Mouse (Mus musculus) stomach, embryonic 15.5 days (tissue): ENCODE measurements at regions not wholly inside any gene's neighbourhood (a gene's known extent, or its start where the extent isn't known, plus 50 kb on each side); places are given as distances from the start of the nearest gene placed in this dataset.
"Not testable (repeated sequence)": the region's sequence is repeated elsewhere in the genome, so short reads cannot be mapped to it uniquely, and the experiment has no call there.

Source experiments
- ATAC-seq: fragments of 200-750 bp; cut with Nextera tagmentation; 2 replicates; pipeline ENCODE4 v1.8.0; 2017; ENCODE audit warnings: low read depth, moderate number of reproducible peaks, moderate TSS enrichment; ENCODE audit not compliant: insufficient read depth, low FRiP score
- H3K27ac ChIP-seq: fragments of 300-500 bp; sonication (generic); 2 replicates; pipeline ENCODE4 v1.5.1; 2015; ENCODE audit warnings: mild to moderate bottlenecking, inconsistent platforms
- H3K27me3 ChIP-seq: fragments of 300-500 bp; sonication (generic); replicated peaks from 2 replicates; pipeline ENCODE4 v1.6.1; 2015; ENCODE audit warnings: inconsistent platforms
- H3K36me3 ChIP-seq: fragments of 300-500 bp; sonication (generic); 2 replicates; pipeline ENCODE4 v1.6.1; 2015; ENCODE audit warnings: inconsistent platforms
- H3K4me1 ChIP-seq: fragments of 300-500 bp; sonication (generic); 2 replicates; pipeline ENCODE4 v1.6.1; 2015; ENCODE audit warnings: inconsistent platforms
- H3K4me2 ChIP-seq: fragments of 300-500 bp; sonication (generic); 2 replicates; pipeline ENCODE4 v1.6.1; 2015; ENCODE audit warnings: mild to moderate bottlenecking, inconsistent platforms
- H3K4me3 ChIP-seq: fragments of 300-500 bp; sonication (generic); replicated peaks from 2 replicates; pipeline ENCODE4 v1.5.1; 2015; ENCODE audit warnings: inconsistent platforms
- H3K9ac ChIP-seq: fragments of 300-500 bp; sonication (generic); 2 replicates; pipeline ENCODE4 v1.6.1; 2015; ENCODE audit warnings: inconsistent platforms
- H3K9me3 ChIP-seq: fragments of 300-500 bp; sonication (generic); 2 replicates; pipeline ENCODE4 v1.6.1; 2016; ENCODE audit warnings: inconsistent platforms
- WGBS: fragments of 180-500 bp; shearing (Covaris S2); methylation state at CpG from one replicate; pipeline ENCODE4 v1.1.7; 2015; 5-methylcytosine and 5-hydroxymethylcytosine counted together

- Histone ChIP-seq H3K27me3 (no peaks in the 10 kb centered on the region), H3K9ac (no peak overlapping the region), H3K4me1 (no peaks in the 10 kb centered on the region), H3K4me2 (no peak overlapping the region), H3K9me3 (no peaks in the 10 kb centered on the region), H3K4me3 (no peak overlapping the region), H3K36me3 (no peaks in the 10 kb centered on the region), H3K27ac (no peak overlapping the region)
- 64% methylated on average over 3 of the region's 3 CpGs for WGBS
- no peak for ATAC-seq
Observed at GRCm38 (mm10) chr9:82632411-82632810, 196.9 kb upstream of the Irak1bp1 start.

GRCm38 (mm10) chr9:82640277-82640676 lies 189.1 kb upstream of the Irak1bp1 start:
- no peaks in the 10 kb centered on the region for H3K36me3 ChIP-seq
- H3K9ac ChIP-seq = no peak overlapping the region
- 67% methylated on average over 2 of the region's 2 CpGs for WGBS
- no peak overlapping the region for H3K4me2 ChIP-seq
- no peaks in the 10 kb centered on the region for H3K9me3 ChIP-seq
- ATAC-seq = no peak
- H3K4me3 ChIP-seq = no peak overlapping the region
- no peaks in the 10 kb centered on the region for H3K27me3 ChIP-seq
- no peak overlapping the region for H3K27ac ChIP-seq
- H3K4me1 ChIP-seq = no peaks in the 10 kb centered on the region

GRCm38 (mm10) chr9:82643900-82644299 lies 185.4 kb upstream of the Irak1bp1 start:
- no peaks in the 10 kb centered on the region for H3K9me3 ChIP-seq
- no peak for ATAC-seq
- 12% methylated on average over 1 of the region's 1 CpGs for WGBS
- no peak overlapping the region for H3K4me2 ChIP-seq
- no peaks in the 10 kb centered on the region for H3K27me3 ChIP-seq
- H3K9ac ChIP-seq = no peak overlapping the region
- H3K4me3 ChIP-seq = no peak overlapping the region
- no peak overlapping the region for H3K27ac ChIP-seq
- H3K4me1 ChIP-seq = no peaks in the 10 kb centered on the region
- no peaks in the 10 kb centered on the region for H3K36me3 ChIP-seq

- not testable (repeated sequence) for H3K4me2 ChIP-seq, H3K9ac ChIP-seq, H3K36me3 ChIP-seq, ATAC-seq, H3K4me3 ChIP-seq, H3K4me1 ChIP-seq, H3K9me3 ChIP-seq, H3K27ac ChIP-seq, H3K27me3 ChIP-seq
- WGBS = 2% methylated on average over 1 of the region's 1 CpGs
Observed at GRCm38 (mm10) chr9:82655511-82655910, 173.8 kb upstream of the Irak1bp1 start.

GRCm38 (mm10) chr9:82682196-82682595 lies 147.1 kb upstream of the Irak1bp1 start:
- Histone ChIP-seq H3K4me2 (no peak overlapping the region), H3K27ac (no peak overlapping the region), H3K4me3 (no peak overlapping the region), H3K9ac (no peak overlapping the region), H3K4me1 (no peaks in the 10 kb centered on the region), H3K9me3 (no peaks in the 10 kb centered on the region), H3K27me3 (no peaks in the 10 kb centered on the region), H3K36me3 (no peaks in the 10 kb centered on the region)
- WGBS = 79% methylated on average over 1 of the region's 1 CpGs
- ATAC-seq = no peak

- 82% methylated on average over 2 of the region's 2 CpGs for WGBS
- H3K27ac ChIP-seq = no peak overlapping the region
- H3K4me1 ChIP-seq = no peaks in the 10 kb centered on the region
- H3K4me3 ChIP-seq = no peak overlapping the region
- ATAC-seq = no peak
- H3K27me3 ChIP-seq = no peaks in the 10 kb centered on the region
- H3K9me3 ChIP-seq = no peaks in the 10 kb centered on the region
- no peak overlapping the region for H3K9ac ChIP-seq
- H3K4me2 ChIP-seq = no peak overlapping the region
- H3K36me3 ChIP-seq = no peaks in the 10 kb centered on the region
Observed at GRCm38 (mm10) chr9:82709411-82709983, 119.8 kb upstream of the Irak1bp1 start.

GRCm38 (mm10) chr9:82709991-82710593 lies 119.2 kb upstream of the Irak1bp1 start:
- Histone ChIP-seq H3K36me3 (no peaks in the 10 kb centered on the region), H3K4me3 (no peak overlapping the region), H3K4me1 (no peaks in the 10 kb centered on the region), H3K9ac (no peak overlapping the region), H3K9me3 (no peaks in the 10 kb centered on the region), H3K27ac (no peak overlapping the region), H3K4me2 (no peak overlapping the region), H3K27me3 (no peaks in the 10 kb centered on the region)
- whole genome bisulfite sequencing = 75% methylated on average over 12 of the region's 12 CpGs
- ATAC-seq = no peak

- 60% methylated on average over 6 of the region's 6 CpGs for WGBS
- H3K4me2 ChIP-seq = no peak overlapping the region
- ATAC-seq = no peak
- H3K4me1 ChIP-seq = no peaks in the 10 kb centered on the region
- H3K27ac ChIP-seq = no peak overlapping the region
- H3K27me3 ChIP-seq = no peaks in the 10 kb centered on the region
- no peaks in the 10 kb centered on the region for H3K36me3 ChIP-seq
- no peaks in the 10 kb centered on the region for H3K9me3 ChIP-seq
- no peak overlapping the region for H3K4me3 ChIP-seq
- no peak overlapping the region for H3K9ac ChIP-seq
Observed at GRCm38 (mm10) chr9:82710945-82711516, 118.3 kb upstream of the Irak1bp1 start.

- H3K4me1 ChIP-seq = no peaks in the 10 kb centered on the region
- H3K27me3 ChIP-seq = no peaks in the 10 kb centered on the region
- no peak overlapping the region for H3K4me2 ChIP-seq
- ATAC-seq = peak; percentile 73
- no peak overlapping the region for H3K9ac ChIP-seq
- no peaks in the 10 kb centered on the region for H3K9me3 ChIP-seq
- WGBS = 58% methylated on average over 3 of the region's 3 CpGs
- no peak overlapping the region for H3K4me3 ChIP-seq
- no peak overlapping the region for H3K27ac ChIP-seq
- no peaks in the 10 kb centered on the region for H3K36me3 ChIP-seq
Observed at GRCm38 (mm10) chr9:82712769-82713733, 116.3 kb upstream of the Irak1bp1 start.

GRCm38 (mm10) chr9:82728652-82729051 lies 100.7 kb upstream of the Irak1bp1 start:
- no peak for ATAC-seq
- WGBS = 64% methylated on average over 3 of the region's 3 CpGs
- H3K27me3 ChIP-seq = no peaks in the 10 kb centered on the region
- H3K9me3 ChIP-seq = no peaks in the 10 kb centered on the region
- no peak overlapping the region for H3K27ac ChIP-seq
- H3K9ac ChIP-seq = no peak overlapping the region
- H3K4me2 ChIP-seq = no peak overlapping the region
- H3K36me3 ChIP-seq = no peaks in the 10 kb centered on the region
- no peak overlapping the region for H3K4me3 ChIP-seq
- H3K4me1 ChIP-seq = no peaks in the 10 kb centered on the region

GRCm38 (mm10) chr9:82729646-82730045 lies 99.7 kb upstream of the Irak1bp1 start:
- H3K4me1 ChIP-seq = no peaks in the 10 kb centered on the region
- H3K4me2 ChIP-seq = no peak overlapping the region
- 72% methylated on average over 4 of the region's 4 CpGs for WGBS
- no peak overlapping the region for H3K27ac ChIP-seq
- no peaks in the 10 kb centered on the region for H3K9me3 ChIP-seq
- H3K9ac ChIP-seq = no peak overlapping the region
- no peak for ATAC-seq
- H3K36me3 ChIP-seq = no peaks in the 10 kb centered on the region
- no peaks in the 10 kb centered on the region for H3K27me3 ChIP-seq
- no peak overlapping the region for H3K4me3 ChIP-seq

GRCm38 (mm10) chr9:82733024-82733585 lies 96.2 kb upstream of the Irak1bp1 start:
- Histone ChIP-seq H3K27ac (no peak overlapping the region), H3K9ac (no peak overlapping the region), H3K27me3 (no peaks in the 10 kb centered on the region), H3K4me1 (no peaks in the 10 kb centered on the region), H3K36me3 (no peaks in the 10 kb centered on the region), H3K4me3 (no peak overlapping the region), H3K9me3 (no peaks in the 10 kb centered on the region), H3K4me2 (no peak overlapping the region)
- WGBS = 77% methylated on average over 3 of the region's 3 CpGs
- no peak for ATAC-seq
